Comparison of ENCODE assay signal across 16 mouse cellular contexts in genomic region chr13:39472621-39473020, GRCm38 (mm10).
DNase-seq lines count a peak whose midpoint lies in the region.
"Had no signal": no experiment of that assay in that cellular context is flagged by ENCODE, and none has a peak within 500 bp of the region (broad histone marks: within the 10 kb centered on the region; RNA-seq: fewer than 3 reads in every experiment).

No protein-coding gene starts in this region.

- DNase-seq in cerebellum, postnatal 25 days, result peak; percentile 3 to 5
- no peak for DNase-seq in cerebellum, adult 8-10 months
- DNase-seq in kidney, postnatal 10 days, result peak; percentile 7
- no peak for DNase-seq in kidney, adult 9 months
- DNase-seq in ZHBTc4 (ENCODE audit: low read depth, low spot score), result peak; percentile 17
- peak; percentile 13 for DNase-seq in retina, postnatal 1 day
- DNase-seq in layer of hippocampus, adult 18-20 months (ENCODE audit: low spot score in 2 of 2), result no peak
- DNase-seq: adrenal gland, postnatal 36 days; cerebellum, adult 9-11 months; gastrocnemius, postnatal 25 days; heart, adult 11 months; kidney, adult 2 months; layer of hippocampus, adult 9-11 months; lung, embryonic 14.5 days; lung, postnatal 14 days; right cerebral cortex, postnatal 14 days had no signal

Comparison
In these comparisons a context has a peak if more than half of its experiments do, and no peak if none do; other contexts are left out.
1. DNase-seq: peak in cerebellum, postnatal 25 days (2 of 2), kidney, postnatal 10 days (single experiment), ZHBTc4 (single experiment) and retina, postnatal 1 day (single experiment); none in cerebellum, adult 8-10 months (single experiment), kidney, adult 9 months (single experiment) and layer of hippocampus, adult 18-20 months (0 of 2).